Mouse (Mus musculus) ovary, adult 18-20 months (tissue): ENCODE results near the gene Fgf8.
A peak's percentile ranks its signal among the peaks of the same experiment; 100 is the strongest.

Source experiments
- DNase-seq: peaks from one replicate; pipeline ENCODE4 v3.0.0; 2022; ENCODE audit warnings: low spot score, mixed read lengths

Fgf8 gene

DNA sequence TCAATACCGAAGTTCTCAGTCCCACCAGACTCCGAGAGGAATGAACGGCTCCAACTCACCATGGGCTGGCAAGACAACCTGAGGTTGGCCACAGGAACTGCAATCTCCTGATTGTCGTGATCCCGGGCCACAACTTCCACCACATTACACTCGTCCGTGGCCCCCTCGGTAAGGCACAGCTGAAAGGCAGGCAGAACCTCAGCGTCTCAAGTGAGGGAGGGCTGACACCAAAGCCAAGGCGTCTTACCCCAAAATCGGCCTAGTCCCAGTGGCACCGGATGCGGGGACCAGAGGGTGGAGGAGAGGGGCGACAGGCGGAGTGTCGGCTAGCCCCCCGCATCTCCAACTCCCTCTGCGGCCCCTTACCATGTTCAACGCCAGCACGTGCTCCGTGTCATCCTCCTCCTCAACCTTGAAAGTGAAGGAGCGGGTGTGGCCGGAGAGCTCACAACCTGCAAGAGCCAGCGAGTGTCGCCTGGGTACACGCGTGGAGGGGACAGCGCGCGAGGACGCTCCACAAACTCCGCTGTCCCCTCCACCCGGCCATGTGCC lies 6.1 kb upstream of the Fgf8 start:
- DNase-seq, result no peak

DNA sequence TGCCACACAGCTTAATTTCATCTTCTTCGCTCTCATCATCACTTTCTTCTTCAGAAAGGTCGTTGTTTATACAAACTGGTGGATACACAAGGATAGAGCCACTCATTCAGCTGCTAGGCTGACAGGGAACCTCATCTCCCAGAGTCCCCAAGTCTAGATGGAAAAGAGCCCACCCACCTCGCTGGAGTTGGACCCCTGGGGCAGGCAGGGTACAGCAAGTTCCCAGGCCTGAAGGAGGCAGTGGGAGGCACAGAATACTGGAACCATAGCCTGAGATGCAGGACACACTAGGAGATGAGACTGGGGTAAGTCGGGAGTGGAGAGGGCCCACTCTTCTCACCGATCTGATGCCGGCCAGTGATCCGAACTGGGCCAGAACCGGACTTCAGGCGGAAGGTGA lies 5.5 kb upstream of the Fgf8 start:
- DNase-seq, result no peak

DNA sequence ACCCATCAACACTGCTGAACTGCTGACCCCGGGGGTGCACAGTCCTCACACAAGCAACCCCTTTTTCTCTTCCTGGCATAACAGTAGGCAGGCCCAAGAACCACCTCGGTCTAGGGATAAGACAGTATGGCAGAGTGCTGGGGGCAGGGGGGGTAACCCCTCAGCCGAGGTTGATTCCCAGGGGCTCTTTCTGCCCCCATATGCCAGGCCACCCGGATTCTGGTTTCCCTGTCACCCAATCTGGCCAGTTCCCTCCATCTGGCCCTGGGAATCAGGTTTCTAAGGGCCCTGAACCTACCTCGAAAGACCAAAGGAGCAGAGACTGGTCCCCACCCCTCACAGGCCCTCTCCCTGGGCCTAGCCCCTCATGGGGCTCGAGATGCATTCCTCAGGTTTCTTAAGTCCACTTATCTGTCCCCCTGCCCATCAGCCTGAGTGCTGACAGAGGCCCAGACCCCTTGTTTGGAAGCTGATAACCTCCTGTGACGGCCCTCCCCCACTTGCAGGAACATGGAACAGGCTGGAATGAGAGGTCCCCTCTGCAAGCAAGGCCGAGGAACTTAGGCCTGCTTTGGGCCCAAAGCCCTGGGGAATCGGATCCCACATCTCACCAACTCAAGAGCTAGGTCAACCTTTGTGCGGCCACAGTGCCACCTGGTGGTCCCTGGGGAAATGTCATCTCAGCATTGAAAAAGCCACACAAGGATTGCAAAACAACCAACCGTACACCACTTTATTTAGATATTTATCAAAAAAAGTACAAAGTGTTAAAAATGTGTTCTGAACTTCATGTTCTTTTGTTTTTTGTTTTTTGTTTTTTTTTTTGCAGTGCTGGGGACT lies 4.5 kb upstream of the Fgf8 start:
- peak; percentile 49 for DNase-seq

DNA sequence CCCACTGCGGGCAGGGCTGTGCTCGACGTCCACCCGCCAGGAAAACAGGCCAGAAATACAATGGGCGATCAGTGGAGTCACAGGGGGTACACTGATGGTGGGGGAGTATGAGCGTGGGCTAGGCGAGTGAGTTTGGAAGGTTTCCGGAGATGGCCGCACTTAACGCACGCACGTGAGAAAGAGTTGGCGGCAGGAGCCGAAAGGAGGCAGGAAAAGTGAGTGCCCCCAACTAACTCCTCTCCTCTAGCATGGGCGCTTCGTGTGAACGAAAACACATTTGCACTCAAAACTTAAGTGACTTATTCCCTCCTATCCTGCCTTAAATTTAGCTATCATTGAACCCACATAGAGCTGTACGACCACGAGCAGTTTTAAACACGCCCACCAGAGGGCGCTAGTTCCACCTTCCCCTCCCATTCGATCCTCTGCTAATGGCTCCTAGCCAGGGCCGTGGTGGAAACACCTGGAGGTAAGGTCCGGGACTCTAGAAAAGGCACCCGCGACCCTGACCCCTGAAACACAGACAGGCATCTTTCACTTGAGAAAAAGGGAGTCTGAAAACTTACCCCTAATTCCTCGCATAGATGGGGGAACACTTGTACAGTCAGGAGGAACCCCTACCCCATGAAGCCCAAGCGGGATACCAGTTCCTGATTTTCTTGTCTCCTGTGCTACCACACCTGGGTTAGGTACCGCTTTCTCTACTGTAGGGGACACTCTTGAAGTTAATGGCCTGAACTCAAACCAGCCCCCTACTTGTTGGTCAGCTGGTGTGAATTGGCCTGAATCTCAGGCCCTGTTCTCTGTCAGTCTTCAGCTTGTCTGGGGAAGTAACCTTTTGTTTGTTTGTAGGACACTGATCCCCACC lies 3.7 kb upstream of the Fgf8 start:
- no peak for DNase-seq

DNA sequence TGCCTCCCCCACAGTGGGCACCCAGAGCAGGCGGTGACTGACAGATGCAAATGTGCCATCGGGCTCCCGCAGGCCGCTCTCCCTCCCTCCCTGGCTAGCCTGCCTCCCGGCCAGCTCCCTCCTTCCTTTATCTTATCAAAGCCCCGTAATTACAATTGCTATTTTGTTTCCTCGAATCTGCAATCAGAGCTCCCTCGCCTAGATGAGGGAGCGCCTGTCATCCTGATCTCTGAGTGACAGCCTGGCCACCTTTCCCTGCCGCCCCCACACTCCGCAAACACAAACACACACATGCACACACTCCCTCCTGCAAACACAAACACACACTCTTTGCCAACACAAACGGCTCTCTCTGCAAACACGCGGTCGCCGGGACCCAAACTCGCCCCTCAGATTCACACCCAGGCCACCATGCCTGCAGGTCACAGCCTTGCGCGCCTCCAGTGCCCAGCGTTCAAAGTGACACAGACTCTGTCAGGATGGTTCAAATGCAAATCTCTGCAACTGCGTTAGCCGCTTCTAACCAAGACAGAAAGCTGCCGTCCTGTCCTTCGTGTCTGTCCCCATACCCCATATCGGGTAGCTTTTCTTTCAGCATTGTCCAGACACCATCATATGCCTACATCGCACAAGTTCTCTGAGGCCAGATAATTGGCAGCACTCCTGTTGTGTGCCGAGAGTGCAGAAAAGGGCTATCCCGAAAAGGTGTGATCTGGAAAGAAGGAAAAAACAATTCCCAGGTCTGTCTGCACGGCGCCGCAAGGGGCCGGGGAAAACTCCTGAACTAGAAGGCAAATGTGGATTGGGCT lies 2.8 kb upstream of the Fgf8 start:
- DNase-seq, result no peak

DNA sequence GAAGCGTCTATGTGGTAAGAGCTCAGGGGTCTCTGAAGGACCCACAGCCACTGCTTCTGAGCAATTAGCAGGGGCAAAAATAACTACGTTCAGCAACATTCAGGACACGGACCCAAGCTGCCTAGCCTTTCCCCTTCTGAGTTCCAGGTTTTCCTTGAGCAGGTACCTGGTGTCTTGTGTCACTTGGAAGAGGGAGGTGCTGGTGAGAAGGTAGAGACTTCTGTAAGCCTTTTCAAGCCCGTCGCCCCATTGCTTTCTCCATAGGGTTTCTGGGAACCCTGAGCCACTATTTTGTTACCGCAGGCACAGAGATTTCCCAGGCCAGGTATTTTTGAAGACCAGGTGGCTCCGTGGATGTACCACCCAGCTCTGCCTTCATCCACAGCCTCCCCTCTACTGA lies 904 bp upstream of the Fgf8 start:
- no peak for DNase-seq

DNA sequence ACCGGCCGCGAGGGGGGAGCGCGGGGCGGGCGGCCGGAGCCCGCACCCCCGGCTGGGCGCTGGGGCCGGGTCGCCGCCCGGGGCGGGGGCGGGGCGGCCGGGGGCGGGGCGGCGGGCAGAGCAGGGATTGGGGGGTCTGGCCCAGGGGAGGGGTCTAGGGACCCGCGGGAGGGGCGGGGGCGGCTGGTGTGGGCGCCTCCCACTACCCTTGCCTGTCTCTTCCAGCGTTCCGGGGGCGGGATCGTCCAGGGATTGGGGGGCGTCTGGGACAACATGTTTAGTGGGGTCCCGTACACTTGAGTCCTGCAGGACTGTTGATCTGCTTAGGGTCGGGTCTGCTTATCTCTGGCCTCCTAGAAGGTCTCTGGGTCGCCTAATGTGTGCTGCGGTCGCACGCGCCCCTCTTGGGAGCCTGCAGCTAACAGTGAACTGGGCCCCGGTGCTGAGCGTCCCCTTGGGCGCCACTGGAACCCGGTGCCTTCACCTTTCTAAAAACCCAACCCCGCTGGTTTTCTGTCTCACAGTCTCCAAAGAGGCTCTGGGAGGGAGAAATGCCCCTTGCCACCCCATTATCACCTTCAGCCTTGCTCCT lies 365 bp upstream of the Fgf8 start:
- no peak for DNase-seq

DNA sequence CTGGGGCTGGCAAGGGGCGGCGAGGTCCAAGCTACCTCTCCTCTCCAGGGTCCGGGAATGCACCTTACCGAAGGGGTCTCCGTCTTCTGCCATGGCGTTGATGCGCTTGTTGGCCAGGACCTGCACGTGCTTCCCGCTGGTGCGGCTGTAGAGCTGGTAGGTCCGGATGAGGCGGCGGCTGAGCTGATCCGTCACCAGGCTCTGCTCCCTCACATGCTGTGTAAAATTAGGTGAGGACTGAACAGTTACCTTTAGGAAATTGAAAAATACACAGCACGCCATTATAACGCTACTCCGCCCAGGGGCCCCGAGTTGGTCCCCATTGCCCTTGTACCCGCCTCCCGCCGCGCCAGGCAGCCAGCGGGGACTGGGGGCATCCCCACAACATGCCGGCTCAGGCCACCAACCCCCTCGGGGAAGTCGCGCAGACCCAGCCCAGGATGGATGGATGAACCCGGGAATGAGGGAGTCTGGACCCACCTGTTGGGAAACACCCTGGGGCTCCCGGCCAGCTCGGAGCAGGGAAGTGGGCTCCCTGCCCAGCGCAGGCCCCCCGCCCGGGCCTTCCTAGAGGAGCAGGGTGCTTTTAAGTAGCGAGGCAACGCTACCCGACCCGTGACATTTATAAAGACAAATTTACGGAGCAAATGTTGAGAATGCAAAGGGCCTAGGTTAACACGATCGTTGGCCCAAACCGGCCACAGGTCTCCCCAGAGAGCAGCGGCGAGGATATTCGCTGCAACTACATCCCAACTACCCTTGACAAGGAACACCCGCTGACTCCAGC lies 1.1 kb downstream of the Fgf8 start:
- DNase-seq, result no peak

DNA sequence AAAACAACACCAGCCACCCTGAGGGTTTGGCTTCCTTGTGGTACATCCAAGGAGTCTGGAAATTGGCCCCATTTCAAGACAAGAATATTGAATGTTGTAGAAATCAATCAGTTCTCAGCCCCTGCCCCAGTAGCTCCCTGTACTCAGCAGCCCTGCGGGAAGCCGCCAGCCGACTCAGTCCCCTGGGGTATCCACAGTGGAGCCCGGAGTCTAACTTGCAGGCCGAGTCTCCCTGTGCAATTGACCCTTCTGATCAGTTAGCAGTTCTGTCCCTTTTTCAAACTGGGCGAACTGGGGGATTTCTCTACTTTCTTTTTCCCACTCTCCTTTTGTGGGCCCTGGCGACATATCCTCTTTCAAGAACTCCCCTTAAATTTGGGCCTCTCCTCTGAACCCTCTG lies 1.9 kb downstream of the Fgf8 start:
- no peak for DNase-seq

DNA sequence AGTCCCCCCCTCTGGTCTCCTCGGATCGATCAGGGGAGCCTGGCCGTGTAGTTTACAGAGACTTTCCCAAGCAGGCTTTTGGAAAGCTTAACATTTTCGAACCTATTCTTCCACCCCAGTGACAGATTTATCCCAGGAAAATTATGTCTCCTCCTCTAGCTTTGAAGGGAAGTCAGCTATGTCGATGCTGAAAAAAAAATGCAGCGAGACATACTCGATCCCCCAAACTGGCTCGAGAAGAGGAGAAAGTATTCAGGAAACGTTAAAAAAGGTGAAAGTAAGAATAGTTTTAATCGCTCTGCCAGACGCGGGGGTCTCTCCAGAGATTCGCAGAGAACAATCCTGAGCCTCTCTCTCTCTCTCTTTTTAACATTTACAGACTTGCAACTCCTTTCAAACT lies 2.5 kb downstream of the Fgf8 start:
- no peak for DNase-seq

DNA sequence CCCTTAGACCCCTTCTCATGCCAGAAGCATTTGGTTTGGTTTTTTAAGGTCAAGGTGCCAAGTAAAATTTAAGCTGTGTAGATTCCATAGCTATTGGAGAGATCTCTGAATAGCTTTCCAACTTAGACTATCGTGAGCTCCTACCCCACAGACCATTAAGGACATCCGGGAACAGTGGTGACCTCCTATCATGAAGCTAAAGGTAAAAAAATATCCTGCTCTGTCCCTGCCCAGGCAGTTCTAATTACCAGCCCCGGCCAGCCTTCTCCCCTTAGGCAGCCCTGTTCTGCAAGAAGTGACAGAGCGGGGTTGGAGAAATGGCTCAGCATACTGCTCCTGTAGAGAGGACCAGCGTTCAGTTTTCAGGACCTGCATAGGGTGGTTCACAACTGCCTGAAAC lies 4.2 kb downstream of the Fgf8 start:
- no peak for DNase-seq

DNA sequence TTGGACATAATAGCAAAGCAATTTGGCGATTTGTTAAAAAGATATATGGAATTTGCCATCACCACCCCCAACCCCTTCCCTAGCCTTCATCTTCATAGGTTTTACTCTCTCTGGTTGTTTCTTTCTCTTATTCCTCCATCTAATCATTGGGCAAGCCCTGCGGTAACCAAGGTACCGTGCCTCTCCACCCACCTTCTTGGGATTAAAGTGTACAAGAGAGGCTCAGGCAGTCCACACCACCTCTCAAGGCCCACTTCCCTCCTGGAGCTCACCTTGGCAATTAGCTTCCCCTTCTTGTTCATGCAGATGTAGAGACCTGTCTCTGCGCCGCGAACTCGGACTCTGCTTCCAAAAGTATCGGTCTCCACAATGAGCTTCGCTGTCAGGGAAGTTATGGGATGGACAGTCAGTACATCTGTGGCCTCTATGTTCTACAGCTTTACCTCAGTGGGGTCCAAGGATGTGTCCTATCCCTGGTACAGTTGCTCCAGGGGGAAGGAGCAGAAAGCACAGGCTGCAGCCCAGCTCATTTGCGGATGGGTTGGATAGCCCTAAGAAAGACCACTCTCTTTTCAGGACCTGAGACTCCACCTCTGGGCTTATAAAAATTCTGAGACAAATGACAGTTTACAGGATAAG lies 4.8 kb downstream of the Fgf8 start:
- DNase-seq, result no peak

DNA sequence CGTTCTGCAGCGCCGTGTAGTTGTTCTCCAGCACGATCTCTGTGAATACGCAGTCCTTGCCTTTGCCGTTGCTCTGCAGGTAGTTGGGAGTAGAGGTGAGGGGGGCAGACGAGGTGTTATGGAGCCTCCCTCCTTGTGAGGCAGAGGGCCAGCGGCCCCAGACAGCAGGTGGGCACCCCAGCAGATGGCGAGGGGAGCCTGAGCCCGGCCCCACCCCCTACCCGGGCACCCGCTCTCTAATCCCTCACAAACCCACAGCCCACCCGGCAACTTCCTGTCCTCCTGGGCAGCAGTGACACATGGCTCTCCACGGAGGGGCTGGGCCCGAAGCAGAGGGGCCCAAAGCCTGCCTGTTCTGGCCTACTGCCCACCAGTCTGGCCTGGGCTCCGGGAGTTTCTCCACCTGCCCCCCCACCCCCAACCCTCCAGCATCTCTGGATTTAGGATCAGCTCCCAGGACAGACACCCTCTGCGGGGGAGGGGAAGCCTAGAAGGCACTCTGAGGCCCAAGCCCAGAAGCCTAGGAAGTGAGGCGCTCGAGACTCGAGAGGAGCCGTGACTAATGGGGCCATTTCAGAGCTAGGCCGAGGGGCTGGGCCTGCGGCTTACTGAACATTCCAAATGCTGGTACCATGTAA lies 5.4 kb downstream of the Fgf8 start:
- no peak for DNase-seq

DNA sequence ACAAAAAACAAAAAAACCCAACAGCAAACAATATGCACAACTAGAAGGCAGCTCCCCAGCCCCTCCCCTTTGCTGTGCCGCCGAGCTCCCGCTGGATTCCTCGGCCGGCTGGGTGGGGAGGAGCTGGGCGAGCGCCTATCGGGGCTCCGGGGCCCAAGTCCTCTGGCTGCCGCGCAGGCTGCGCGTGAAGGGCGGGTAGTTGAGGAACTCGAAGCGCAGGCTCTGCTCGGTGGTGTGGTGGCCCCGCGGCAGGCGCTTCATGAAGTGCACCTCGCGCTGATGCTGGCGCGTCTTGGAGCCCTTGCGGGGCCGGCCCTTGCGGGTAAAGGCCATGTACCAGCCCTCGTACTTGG lies 5.9 kb downstream of the Fgf8 start:
- DNase-seq, result no peak

DNA sequence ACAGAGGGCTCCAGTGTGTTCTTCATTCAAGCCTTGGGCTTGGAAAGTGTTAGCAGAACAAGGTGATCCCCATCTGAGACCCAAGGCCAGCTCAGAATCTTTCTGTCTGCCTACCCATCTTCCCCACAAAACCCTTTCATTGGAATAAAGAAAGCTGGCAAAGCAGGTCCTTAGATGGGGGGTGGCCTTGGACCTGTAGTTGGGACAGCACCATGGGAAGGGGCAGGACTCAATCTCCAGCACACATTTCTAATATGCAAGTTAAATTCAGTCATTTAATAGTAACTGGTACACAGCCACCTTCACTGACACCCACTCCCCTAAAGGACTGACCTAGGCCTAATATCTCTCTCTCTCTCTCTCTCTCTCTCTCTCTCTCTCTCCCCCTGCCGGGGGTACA lies 6.5 kb downstream of the Fgf8 start:
- DNase-seq, result no peak

DNA sequence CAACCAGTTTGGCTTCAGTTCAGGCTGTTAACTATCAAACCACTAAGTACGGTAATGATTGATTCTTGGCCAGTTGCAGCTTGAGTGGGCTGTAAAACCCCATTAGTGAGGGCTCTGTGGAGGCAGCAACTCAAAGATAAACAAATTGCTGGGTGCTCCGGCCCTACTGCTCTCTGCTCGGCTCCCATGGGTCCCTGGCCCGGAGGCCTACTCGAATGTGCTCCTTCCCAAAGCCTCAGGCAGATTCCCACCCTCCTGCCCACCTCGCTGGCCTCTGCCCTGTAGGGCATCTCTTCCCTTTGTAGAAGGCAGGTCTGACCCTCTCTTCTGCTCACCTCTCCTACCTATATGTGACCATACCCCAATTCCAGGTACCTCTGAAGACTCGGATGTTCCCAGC lies 8.0 kb downstream of the Fgf8 start:
- DNase-seq, result no peak

DNA sequence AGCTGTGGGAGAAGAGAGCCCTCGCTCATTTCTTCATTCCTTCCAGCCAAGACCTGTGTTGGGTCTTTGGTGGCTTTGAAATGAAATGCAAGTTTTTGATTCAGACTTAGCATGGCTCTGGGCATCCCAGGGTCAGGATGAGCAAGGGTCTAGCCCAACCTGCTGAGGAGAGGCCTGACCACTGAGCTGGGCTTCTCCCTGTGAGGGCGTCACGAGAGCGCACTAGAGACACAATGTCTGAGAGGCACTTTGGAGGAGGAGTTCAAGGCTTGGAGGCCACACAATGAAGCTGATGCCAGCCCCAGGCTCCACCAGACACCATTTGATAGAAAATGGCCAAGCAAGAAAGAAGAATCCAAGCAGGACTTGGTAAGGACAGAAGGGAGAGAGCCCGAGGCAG lies 8.5 kb downstream of the Fgf8 start:
- DNase-seq, result no peak

DNA sequence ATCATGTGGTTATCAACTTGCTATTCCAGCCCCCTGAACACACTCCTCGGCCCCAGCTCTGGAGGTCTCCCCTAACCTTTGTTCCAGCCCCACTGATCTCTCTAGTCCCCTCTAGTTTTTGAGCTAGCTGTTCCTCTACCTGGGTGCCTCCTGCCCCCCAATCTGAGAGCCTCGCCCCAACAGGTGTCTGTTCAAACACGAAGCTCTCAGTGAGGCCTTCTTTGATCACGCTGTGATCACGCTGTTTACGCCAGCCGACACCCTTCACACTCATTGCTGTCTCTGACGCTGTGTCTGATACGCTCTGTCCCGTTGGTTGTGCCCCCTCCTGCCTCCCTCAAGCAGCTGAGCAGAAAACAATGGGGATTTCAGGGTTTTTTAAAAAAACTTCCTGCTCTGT lies 9.2 kb downstream of the Fgf8 start:
- DNase-seq, result no peak

DNA sequence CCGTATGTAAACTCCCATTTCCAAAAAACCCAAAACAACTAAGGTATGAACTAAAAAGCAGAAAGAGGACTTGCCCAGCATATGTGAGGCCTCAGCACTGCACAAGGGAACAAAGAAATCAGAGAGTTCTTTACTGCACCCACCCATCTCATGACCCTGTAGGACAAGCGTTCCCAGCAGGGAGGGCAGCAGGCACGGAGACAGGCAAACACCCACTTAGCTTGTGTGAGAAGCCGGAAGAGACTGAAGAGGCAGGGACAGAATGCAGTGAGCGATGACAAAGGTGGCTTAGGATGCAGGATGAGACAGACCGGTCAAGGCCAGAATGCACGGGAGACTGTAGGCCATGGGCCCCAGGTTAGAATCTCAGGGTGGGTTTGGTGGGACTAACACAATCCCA lies 11.1 kb downstream of the Fgf8 start:
- no peak for DNase-seq

DNA sequence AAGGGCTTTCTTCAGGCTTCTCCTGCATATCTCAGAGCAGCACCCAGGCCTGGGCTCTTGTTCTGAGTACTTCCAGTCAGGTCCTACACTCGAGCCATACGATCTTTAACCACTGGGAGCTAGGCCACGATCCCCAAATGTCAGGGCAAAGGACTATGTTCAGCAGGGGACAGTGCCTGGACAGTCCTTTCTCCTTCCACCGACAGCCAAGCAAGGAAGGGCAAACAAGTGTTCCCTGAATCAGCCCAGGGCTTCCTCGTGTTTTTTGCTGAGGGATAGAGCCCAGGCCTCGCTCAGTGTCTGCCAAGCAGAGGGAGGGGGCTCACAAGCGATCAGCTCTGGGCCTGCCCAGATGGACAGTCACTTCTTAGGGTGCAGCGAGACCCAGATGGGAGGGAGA lies 12.7 kb downstream of the Fgf8 start:
- DNase-seq, result no peak
